Mouse (Mus musculus): ENCODE data around the gene Insyn1. TPM values are rescaled to one million over a fixed set of nuclear protein-coding genes. Genes with fewer than 3 reads are reported as not detected.

The Insyn1 gene
- total RNA-seq, 1 experiment, result 5.4 TPM

DNA sequence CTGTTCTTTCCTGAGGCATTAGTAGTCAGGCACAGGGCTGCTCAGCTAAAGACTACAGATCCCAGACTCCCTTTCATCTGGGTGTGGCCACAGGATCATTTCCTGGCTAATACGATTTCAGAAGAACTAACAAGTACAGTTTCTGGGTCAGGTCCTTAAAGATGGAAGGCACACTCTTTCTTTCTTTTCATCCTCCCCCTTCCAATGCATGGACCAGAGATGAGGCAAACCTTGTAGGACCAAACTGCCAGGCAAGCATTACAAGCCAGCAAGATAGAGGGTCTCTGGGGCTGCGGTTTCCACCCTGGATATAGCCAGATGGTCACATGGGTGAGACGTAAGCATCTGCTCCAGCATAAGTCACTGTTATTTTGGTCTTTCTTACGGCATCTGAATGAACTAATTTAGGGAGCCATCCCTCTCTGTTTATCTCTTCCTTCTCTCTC is 56.5 kb downstream of the Insyn1 start:
- Histone ChIP-seq H3K9ac (ENCODE audit: insufficient read depth, low read depth, low read length, poor library complexity, severe bottlenecking) (no peak overlapping the region), H3K27ac (ENCODE audit: insufficient read depth, low read depth, low read length, poor library complexity, severe bottlenecking) (no peak overlapping the region), H3K4me3 (ENCODE audit: insufficient read depth in 1 of 2, low read depth in 1 of 2, low read length in 2 of 2, poor library complexity in 1 of 2, severe bottlenecking in 1 of 2) (no peak overlapping the region), H3K4me1 (ENCODE audit: control insufficient read depth in 2 of 2, insufficient read depth in 2 of 2, low read length in 2 of 2, poor library complexity in 1 of 2) (peaks cover 11 to 20% of the 10 kb centered on the region in 2 experiments), H3K9me3 (ENCODE audit: control insufficient read depth, insufficient read depth, low read depth, low read length) (no peaks in the 10 kb centered on the region), H3K36me3 (ENCODE audit: control insufficient read depth, insufficient read depth, low read length, poor library complexity, severe bottlenecking) (peaks cover 5% of the 10 kb centered on the region; the same call in 1 of the 2 replicates)
- in situ Hi-C loops (cut with MboI; ENCODE audit: low sequenced_read_pairs in 2 of 2, unreplicated experiment in 2 of 2), result no loop called here
- no peak for DNase-seq (ENCODE audit: low read depth, low spot score)
- TF ChIP-seq HCFC1 (IDR thresholded peaks at IDR 0.05; ENCODE audit: borderline replicate concordance, insufficient read depth, low read length) (peak; percentile 86), CHD2 (IDR thresholded peaks at IDR 0.05; ENCODE audit: low read depth, low read length) (no peak), ZC3H11A (IDR thresholded peaks at IDR 0.05; ENCODE audit: borderline replicate concordance, low read depth, low read length) (no peak)

- no peak overlapping the region for H3K9ac ChIP-seq (ENCODE audit: insufficient read depth, low read depth, low read length, poor library complexity, severe bottlenecking)
- H3K27ac ChIP-seq (ENCODE audit: insufficient read depth, low read depth, low read length, poor library complexity, severe bottlenecking), result no peak overlapping the region
- DNase-seq (ENCODE audit: low read depth, low spot score), result no peak
- no peak for TF ChIP-seq CHD2 (IDR thresholded peaks at IDR 0.05; ENCODE audit: low read depth, low read length)
- no peak for TF ChIP-seq ZC3H11A (IDR thresholded peaks at IDR 0.05; ENCODE audit: borderline replicate concordance, low read depth, low read length)
- no peak for TF ChIP-seq MAFK (IDR thresholded peaks at IDR 0.05; ENCODE audit: insufficient read depth, low read depth, low read length)
- no peak for TF ChIP-seq HCFC1 (IDR thresholded peaks at IDR 0.05; ENCODE audit: borderline replicate concordance, insufficient read depth, low read length)
- no peak for TF ChIP-seq ZNF384 (IDR thresholded peaks at IDR 0.05; ENCODE audit: low read depth, low read length)
- no peaks in the 10 kb centered on the region for H3K9me3 ChIP-seq (ENCODE audit: control insufficient read depth, insufficient read depth, low read depth, low read length)
- H3K4me1 ChIP-seq (ENCODE audit: control insufficient read depth in 2 of 2, insufficient read depth in 2 of 2, low read length in 2 of 2, poor library complexity in 1 of 2), result peaks cover 11 to 20% of the 10 kb centered on the region in 2 experiments
- H3K36me3 ChIP-seq (ENCODE audit: control insufficient read depth, insufficient read depth, low read length, poor library complexity, severe bottlenecking), result peaks cover 3% of the 10 kb centered on the region; the same call in 1 of the 2 replicates
- in situ Hi-C loops (cut with MboI; ENCODE audit: low sequenced_read_pairs in 2 of 2, unreplicated experiment in 2 of 2), result no loop called here
- H3K4me3 ChIP-seq (ENCODE audit: insufficient read depth in 1 of 2, low read depth in 1 of 2, low read length in 2 of 2, poor library complexity in 1 of 2, severe bottlenecking in 1 of 2), result no peak overlapping the region
Measured at GRCm38 (mm10) chr9:58545428-58545827, 57.0 kb downstream of the Insyn1 start.

DNA sequence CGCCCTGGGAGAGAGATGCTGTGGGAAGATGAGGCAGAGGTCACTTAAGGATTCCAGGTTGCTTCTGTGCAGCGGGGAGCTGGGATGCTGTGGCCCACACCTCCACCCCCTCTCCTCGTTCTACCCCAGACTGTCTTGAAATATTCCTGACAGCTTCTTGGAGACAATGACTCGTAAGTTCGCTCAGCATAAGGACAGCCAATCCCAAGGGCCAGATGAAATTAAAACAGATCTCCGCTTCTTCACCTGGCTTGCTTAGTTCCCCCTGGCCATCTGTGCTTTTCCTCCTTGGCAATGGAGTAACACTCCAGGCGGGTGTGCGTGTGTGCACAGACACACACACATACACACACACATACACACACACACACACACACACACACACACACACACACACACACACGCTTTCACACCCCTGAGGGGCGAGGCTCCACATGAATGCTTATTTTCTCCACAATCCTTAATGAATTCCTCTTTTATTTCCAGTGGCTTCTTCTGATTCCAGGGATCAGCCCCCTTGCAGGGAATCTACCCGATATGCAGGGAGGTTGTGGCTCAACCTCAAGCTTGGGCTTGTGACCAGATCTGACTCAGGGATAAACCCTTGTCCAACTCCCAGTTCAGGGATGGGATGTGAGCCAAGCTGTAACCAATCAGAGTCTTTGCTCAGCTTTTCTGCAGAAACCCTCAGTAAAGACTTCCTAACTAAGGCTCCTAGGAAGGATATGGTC is 58.4 kb downstream of the Insyn1 start:
- TF ChIP-seq ZC3H11A (IDR thresholded peaks at IDR 0.05; ENCODE audit: borderline replicate concordance, low read depth, low read length) (no peak), ZNF384 (IDR thresholded peaks at IDR 0.05; ENCODE audit: low read depth, low read length) (no peak), CHD2 (IDR thresholded peaks at IDR 0.05; ENCODE audit: low read depth, low read length) (no peak), HCFC1 (IDR thresholded peaks at IDR 0.05; ENCODE audit: borderline replicate concordance, insufficient read depth, low read length) (no peak), MAFK (IDR thresholded peaks at IDR 0.05; ENCODE audit: insufficient read depth, low read depth, low read length) (no peak)
- Histone ChIP-seq H3K4me1 (ENCODE audit: control insufficient read depth in 2 of 2, insufficient read depth in 2 of 2, low read length in 2 of 2, poor library complexity in 1 of 2) (peaks cover 11 to 18% of the 10 kb centered on the region in 2 experiments), H3K27ac (ENCODE audit: insufficient read depth, low read depth, low read length, poor library complexity, severe bottlenecking) (no peak overlapping the region), H3K4me3 (ENCODE audit: insufficient read depth in 1 of 2, low read depth in 1 of 2, low read length in 2 of 2, poor library complexity in 1 of 2, severe bottlenecking in 1 of 2) (no peak overlapping the region), H3K9me3 (ENCODE audit: control insufficient read depth, insufficient read depth, low read depth, low read length) (no peaks in the 10 kb centered on the region), H3K9ac (ENCODE audit: insufficient read depth, low read depth, low read length, poor library complexity, severe bottlenecking) (no peak overlapping the region), H3K36me3 (ENCODE audit: control insufficient read depth, insufficient read depth, low read length, poor library complexity, severe bottlenecking) (0 out of 2 replicates have a peak, but pooled peaks cover 2% of the 10 kb centered on the region)
- no peak for DNase-seq (ENCODE audit: low read depth, low spot score)
- in situ Hi-C loops (cut with MboI; ENCODE audit: low sequenced_read_pairs in 2 of 2, unreplicated experiment in 2 of 2), result no loop called here

DNA sequence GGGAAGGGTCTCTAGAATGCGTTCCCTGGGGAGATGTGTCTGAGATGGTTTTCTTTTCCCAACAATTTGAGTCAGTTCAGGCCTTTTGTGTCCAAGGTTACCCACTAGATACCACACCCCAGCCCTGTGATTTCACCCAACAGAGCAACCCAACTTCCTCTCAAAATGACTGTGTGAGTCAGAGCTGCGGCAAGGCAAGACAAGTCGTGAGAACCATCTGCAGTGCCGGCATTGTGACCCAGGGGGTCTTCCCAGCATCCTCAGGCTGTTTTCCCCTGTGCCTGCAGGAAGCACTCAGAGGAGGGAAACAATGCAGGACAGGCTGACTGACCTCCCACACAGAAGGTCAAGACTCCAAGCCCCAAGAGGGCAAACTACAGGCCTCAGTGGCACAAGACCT is 60.5 kb downstream of the Insyn1 start:
- no peaks in the 10 kb centered on the region for H3K9me3 ChIP-seq (ENCODE audit: control insufficient read depth, insufficient read depth, low read depth, low read length)
- H3K4me1 ChIP-seq (ENCODE audit: control insufficient read depth in 2 of 2, insufficient read depth in 2 of 2, low read length in 2 of 2, poor library complexity in 1 of 2), result peaks cover 12 to 19% of the 10 kb centered on the region in 2 experiments
- no peak overlapping the region for H3K27ac ChIP-seq (ENCODE audit: insufficient read depth, low read depth, low read length, poor library complexity, severe bottlenecking)
- H3K9ac ChIP-seq (ENCODE audit: insufficient read depth, low read depth, low read length, poor library complexity, severe bottlenecking), result no peak overlapping the region
- in situ Hi-C loops (cut with MboI; ENCODE audit: low sequenced_read_pairs in 2 of 2, unreplicated experiment in 2 of 2), result no loop called here
- no peak for DNase-seq (ENCODE audit: low read depth, low spot score)
- H3K36me3 ChIP-seq (ENCODE audit: control insufficient read depth, insufficient read depth, low read length, poor library complexity, severe bottlenecking), result peaks cover 3% of the 10 kb centered on the region; the same call in 1 of the 2 replicates
- no peak for TF ChIP-seq CHD2 (IDR thresholded peaks at IDR 0.05; ENCODE audit: low read depth, low read length)
- TF ChIP-seq MAFK (IDR thresholded peaks at IDR 0.05; ENCODE audit: insufficient read depth, low read depth, low read length), result no peak
- no peak for TF ChIP-seq ZNF384 (IDR thresholded peaks at IDR 0.05; ENCODE audit: low read depth, low read length)
- TF ChIP-seq ZC3H11A (IDR thresholded peaks at IDR 0.05; ENCODE audit: borderline replicate concordance, low read depth, low read length), result no peak
- no peak for TF ChIP-seq HCFC1 (IDR thresholded peaks at IDR 0.05; ENCODE audit: borderline replicate concordance, insufficient read depth, low read length)
- no peak overlapping the region for H3K4me3 ChIP-seq (ENCODE audit: insufficient read depth in 1 of 2, low read depth in 1 of 2, low read length in 2 of 2, poor library complexity in 1 of 2, severe bottlenecking in 1 of 2)

Other genes starting within 250 kb of the Insyn1 start
- gene Pml, start 238.8 kb upstream of the Insyn1 start, total RNA-seq (2012; rRNA removed), result 72.6 and 112 TPM in 2 replicates
- 51.7 and 95.7 TPM in 2 replicates for gene Stoml1, start 235.4 kb upstream of the Insyn1 start, total RNA-seq (2012; rRNA removed)
- 6.2 and 8.4 TPM in 2 replicates for gene Loxl1, start 175.4 kb upstream of the Insyn1 start, total RNA-seq (2012; rRNA removed)
- not detected in 2 replicates for gene Tbc1d21, start 118.1 kb upstream of the Insyn1 start, total RNA-seq (2012; rRNA removed)
- 23.4 and 41.8 TPM in 2 replicates for gene Cd276, start 66.8 kb downstream of the Insyn1 start, total RNA-seq (2012; rRNA removed)
- 131 and 165 TPM in 2 replicates for gene Nptn, start 93.6 kb downstream of the Insyn1 start, total RNA-seq (2012; rRNA removed)

Data from ES-E14 (cell line).